Mouse (Mus musculus): Measurements from ENCODE around the gene Wrap73. TPM values are rescaled to one million over a fixed set of nuclear protein-coding genes. Genes with fewer than 3 reads are reported as not detected.

Wrap73 gene
- total RNA-seq, 2 experiments from 2014 or later = 12.0 to 12.9 TPM

DNA sequence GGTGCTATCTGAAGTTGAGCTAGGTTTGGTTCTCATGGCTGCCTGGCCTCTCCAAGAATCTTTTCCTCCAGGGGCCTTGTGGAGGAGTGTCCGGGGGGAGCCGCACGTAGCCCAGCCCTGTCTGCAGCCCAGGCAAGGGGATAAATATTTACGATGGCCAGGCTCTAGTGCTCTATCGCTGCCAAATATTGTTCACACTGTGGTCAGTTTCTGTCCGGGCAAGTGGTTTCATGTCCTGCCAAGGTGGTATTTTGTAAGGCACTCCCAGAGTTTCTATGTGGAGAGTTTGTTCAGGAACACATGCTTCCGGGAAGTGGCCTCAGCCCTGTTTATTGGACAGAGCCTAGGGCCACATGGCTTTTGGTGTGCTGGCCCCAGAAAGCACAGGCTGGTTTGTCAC, 38.8 kb downstream of the Wrap73 start:
- no peak for DNase-seq (ENCODE audit: low spot score)

- no peak for DNase-seq (ENCODE audit: low spot score)
Observed at GRCm38 (mm10) chr4:154183566-154183965, 41.4 kb downstream of the Wrap73 start.

- no peak for DNase-seq (ENCODE audit: low spot score)
Observed at GRCm38 (mm10) chr4:154185001-154185400, 42.8 kb downstream of the Wrap73 start.

DNA sequence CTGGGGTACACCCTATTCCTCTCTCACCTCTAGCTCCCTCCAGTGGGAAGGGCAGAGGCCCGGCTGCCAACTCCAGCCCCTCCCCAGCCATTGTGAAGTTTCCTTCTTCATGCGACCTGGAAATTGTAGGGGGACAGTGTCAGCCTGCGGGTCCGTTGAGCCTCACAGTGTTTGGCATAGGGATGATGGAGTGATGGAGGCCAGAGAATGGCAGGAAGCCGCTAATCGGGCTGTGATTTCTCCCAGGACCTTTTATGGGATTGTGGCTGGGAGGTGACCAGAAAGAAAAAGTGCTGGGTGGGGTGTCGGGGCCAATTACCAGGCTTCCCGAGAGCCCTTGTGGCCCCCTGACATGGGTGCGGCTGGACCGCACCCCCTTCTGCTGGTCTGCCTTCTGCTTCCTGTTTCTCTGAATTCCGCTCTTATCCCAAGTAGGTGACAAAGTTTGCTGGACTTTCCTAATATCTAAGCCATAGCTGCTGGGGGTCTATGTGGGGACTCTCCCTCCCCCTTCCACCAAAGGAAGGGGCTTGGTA, 43.9 kb downstream of the Wrap73 start:
- no peak for DNase-seq (ENCODE audit: low spot score)

DNA sequence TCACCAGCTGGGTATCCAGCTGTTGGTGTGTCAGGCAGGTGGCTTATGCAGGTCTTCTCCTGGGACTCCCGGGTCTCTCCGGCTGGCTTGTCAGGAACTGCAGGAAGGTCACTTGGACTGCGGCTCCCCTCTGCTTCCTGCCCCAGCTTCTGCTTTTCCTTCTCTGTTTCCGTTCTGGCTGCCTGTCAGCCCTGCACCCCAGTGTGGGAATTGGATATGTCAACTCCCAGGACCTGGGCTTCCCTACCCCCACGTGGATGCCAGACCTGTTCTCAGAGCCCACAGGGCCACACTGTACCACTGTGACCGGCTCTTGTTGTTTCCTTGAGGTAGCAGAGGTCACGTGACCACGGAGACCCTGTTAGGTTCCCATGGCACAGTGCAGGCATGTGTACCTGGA, 46.8 kb downstream of the Wrap73 start:
- peak; percentile 18 for DNase-seq (ENCODE audit: low spot score)

GRCm38 (mm10) chr4:154197961-154198360, 55.8 kb downstream of the Wrap73 start:
- DNase-seq (ENCODE audit: low spot score) = no peak

- no peak for DNase-seq (ENCODE audit: low spot score)
Observed at GRCm38 (mm10) chr4:154198377-154198961, 56.3 kb downstream of the Wrap73 start.

- no peak for DNase-seq (ENCODE audit: low spot score)
Observed at GRCm38 (mm10) chr4:154201511-154201910, 59.3 kb downstream of the Wrap73 start.

DNA sequence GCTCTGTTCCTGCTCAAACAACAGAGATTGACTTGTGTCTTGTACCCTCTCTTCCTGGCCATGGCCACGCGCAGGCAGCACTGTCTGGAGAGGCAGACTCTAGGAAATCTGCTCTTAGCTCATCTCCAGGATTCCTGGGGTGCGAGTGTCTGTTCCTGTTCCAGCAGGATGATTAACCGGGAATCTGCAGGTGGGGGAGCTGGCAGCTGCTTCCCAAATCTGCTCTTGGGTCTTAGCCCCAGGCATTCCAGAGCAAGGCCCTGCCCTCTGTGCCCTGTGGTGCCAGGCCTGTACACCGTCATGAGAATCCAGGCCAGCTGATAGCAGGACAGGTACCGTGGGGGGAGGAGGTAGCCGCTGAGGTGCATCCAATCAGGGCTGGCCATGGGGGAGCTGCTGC, 62.4 kb downstream of the Wrap73 start:
- DNase-seq (ENCODE audit: low spot score) = no peak

GRCm38 (mm10) chr4:154205392-154205791, 63.2 kb downstream of the Wrap73 start:
- DNase-seq (ENCODE audit: low spot score) = no peak

DNA sequence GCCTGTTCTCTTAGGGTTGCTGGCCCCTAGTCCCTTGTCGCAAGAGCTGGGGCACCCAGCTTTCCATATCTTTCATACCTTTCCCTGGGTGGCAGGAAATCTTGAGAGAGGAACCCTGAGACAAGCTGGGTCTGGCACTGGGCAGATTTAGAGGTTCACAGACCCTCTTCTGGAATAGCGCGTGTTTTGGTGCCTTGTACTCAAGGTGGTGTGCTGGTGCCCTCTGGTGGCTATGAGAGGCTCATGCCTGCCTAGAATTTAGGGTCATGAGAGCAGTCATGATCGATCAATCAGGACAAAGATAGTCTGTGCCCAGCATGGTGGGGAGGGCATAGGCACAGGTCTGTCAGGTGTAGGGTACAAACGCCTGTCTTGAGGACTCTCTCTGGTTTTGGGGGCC, 65.1 kb downstream of the Wrap73 start:
- peak; percentile 53 for DNase-seq (ENCODE audit: low spot score)

GRCm38 (mm10) chr4:154209054-154209453, 66.9 kb downstream of the Wrap73 start:
- peak; percentile 16 for DNase-seq (ENCODE audit: low spot score)

- DNase-seq (ENCODE audit: low spot score) = no peak
Observed at GRCm38 (mm10) chr4:154209825-154210224, 67.7 kb downstream of the Wrap73 start.

- DNase-seq (ENCODE audit: low spot score) = no peak
Observed at GRCm38 (mm10) chr4:154211459-154211858, 69.3 kb downstream of the Wrap73 start.

DNA sequence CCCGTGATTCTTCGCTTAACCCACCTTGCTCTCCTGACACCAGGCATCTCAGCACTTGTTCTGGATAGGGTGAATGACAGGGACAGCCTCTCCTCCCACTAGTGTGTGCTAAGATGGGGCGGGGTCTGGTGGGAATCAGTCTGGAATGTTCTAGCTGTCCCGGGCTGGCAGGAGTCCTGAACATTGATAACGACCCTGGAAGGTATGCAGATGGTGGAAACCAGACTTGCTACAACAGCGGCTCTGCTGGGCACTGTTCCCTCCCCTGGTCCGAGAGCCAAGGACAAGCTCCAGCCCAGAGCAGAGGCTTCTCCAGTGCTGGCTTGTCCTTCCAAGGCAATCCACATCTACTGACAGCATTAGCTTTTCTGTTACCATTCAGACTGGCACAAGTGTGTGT, 71.4 kb downstream of the Wrap73 start:
- DNase-seq (ENCODE audit: low spot score) = no peak

DNA sequence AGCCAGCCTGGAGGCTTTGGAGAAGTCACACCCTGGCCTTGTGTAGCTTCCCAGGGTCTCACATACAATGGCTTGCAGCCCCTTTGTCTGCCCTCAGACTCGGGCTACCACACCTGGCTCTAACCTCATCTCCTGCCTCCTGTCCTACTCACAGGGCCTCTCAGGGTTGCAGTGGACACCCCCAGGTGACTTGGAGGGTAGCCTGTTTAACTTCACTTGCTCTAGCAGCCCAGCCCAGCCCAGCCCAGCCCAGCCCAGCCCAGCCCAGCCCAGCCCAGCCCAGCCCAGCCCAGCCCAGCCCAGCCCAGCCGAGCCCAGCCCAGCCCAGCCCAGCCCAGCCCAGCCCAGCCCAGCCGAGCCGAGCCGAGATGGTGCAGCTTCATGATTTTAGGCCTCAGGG, 71.9 kb downstream of the Wrap73 start:
- DNase-seq (ENCODE audit: low spot score) = no peak

Other genes with a start within 250 kb of the Wrap73 start
- gene A430005L14Rik, start 185.1 kb upstream of the Wrap73 start, total RNA-seq (2021) = 10 to 100 TPM; 16.4 to 19.5 TPM
- gene Dffb, start 167.2 kb upstream of the Wrap73 start, total RNA-seq (2021) = under 1 TPM; 0.74 to 0.98 TPM
- 10 to 100 TPM; 26.5 to 27.9 TPM for gene Cep104, start 167.2 kb upstream of the Wrap73 start, total RNA-seq (2021)
- gene Lrrc47, start 130.6 kb upstream of the Wrap73 start, total RNA-seq (2021) = 10 to 100 TPM; 26.3 to 27.8 TPM
- 1 to 10 TPM; 1.4 to 2.2 TPM for gene Smim1, start 116.1 kb upstream of the Wrap73 start, total RNA-seq (2021)
- gene Ccdc27, start 99.7 kb upstream of the Wrap73 start, total RNA-seq (2021) = not detected
- gene Trp73, start 2.2 kb upstream of the Wrap73 start, total RNA-seq (2021) = not detected
- 100 to 1,000 TPM in 1 of 2 experiments, 10 to 100 TPM in 1; 93.9 to 108 TPM for gene Tprgl, start 18.3 kb downstream of the Wrap73 start, total RNA-seq (2021)
- under 1 TPM; 0.25 to 0.40 TPM for gene Megf6, start 28.4 kb downstream of the Wrap73 start, total RNA-seq (2021)
- under 1 TPM; 0.09 to 0.26 TPM for gene Arhgef16, start 159.3 kb downstream of the Wrap73 start, total RNA-seq (2021)
- gene B230104I21Rik, start 193.8 kb downstream of the Wrap73 start, total RNA-seq (2021) = not detected

All from gastrocnemius, adult 18-20 months (tissue).